Mouse (Mus musculus) C3H10T1/2 (cell line): ENCODE measurements around the gene Trim58. TPM values are rescaled to one million over a fixed set of nuclear protein-coding genes. Genes with fewer than 3 reads are reported as not detected.

ENCODE experiments used
- polyA plus RNA-seq, 2 experiments: library from polyadenylated mRNA; unstranded; fragments of >200 nt; fragmentation: generic; extraction: Trizol; gene quantifications; one replicate each; pipeline ENCODE4 v1.2.1; 2012; ENCODE audit warnings: missing spikeins in 2 of 2

Gene Trim58
- polyA plus RNA-seq, result not detected

DNA sequence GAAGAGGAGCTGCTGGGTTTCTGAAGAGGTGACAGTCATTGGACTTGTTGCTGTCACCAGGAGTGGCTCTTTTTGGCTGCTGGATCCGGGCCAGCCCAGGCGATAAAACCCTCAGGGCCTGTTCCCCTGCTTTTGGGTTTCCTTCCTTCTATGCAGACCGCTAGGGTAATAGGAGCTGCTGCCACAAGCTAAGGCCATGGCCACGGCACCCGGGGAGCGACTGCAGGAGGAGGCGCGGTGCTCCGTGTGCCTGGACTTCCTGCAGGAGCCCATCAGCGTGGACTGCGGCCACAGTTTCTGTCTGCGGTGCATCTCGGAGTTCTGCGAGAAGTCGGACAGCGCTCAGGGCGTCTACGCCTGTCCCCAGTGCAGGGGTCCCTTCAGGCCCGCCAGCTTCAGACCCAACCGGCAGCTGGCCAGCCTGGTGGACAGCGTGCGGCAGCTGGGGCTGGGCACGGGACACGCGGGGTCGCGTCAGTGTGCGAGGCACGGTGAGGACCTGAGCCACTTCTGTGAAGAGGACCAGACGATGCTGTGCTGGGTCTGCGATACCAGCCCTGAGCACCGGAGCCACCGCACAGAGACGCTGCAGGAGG is at the start of gene Trim58:
TSS of gene Trim58 (plus strand) at position 194 of the 596 bp plus-strand sequence.

DNA sequence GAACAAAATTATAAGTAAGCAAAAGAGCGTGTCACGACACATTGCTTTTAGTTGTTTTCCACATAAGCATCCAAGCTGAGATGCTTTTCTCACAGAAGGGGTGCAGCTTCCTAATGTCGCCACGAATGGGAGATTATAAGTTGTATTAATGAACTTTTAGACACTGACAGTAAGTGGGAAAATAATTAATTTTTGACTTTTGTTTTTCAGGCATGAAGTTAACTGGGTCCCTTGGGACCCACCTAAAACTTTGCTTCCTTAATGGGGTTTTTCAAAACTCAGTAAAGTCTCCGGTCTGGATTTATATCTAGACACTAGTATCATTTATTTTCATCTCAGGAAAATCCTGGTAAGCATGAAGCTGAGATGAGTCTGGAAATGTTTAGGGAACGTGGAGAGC is 45.5 kb upstream of the Trim58 start, which contains the start of gene Olfr324:
TSS of gene Olfr324 (plus strand) at position 301 of the 400 bp plus-strand sequence.

DNA sequence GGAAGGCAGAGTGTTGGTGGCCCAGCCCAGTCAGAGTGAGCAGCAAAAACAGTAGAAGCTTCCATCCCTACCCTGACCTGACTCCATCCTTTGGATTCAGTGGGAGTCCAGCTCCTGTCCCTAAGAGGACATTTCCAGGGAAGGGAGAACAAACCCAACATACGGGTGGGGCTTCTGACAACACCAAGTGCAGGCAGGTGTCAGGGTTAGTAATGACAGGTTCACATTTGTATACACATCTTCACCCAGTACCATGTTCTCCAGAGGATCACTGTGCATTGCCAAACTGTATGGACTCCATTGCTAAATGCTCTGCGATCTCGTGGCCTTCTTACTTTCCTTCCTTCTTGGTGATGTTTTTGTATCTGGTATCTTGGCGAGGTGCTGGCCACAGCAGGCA is 24.3 kb upstream of the Trim58 start, which contains the start of gene 2210407C18Rik:
TSS of gene 2210407C18Rik (minus strand) at position 101 of the 400 bp plus-strand sequence.

DNA sequence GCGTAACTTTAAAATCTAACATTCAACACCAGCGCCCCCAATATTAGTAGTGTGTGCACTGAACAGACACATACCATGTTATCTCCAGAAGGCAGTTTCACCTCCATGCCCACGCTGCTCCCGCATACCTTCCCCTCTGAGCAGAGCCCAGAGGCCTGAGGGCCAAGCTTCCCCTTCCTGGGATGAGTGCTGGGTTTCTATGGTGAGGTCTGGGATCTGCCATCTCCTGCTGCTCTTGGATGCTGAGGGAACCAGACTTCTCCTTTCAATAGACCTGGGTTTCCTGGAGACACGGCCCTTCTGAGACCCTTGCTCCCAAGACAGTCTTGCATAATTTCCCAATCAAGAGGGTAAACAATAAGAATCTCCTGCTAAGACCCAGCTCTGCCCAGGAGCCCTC is 9.9 kb upstream of the Trim58 start, which contains the start of gene Olfr323:
TSS of gene Olfr323 (minus strand) at position 101 of the 400 bp plus-strand sequence.

DNA sequence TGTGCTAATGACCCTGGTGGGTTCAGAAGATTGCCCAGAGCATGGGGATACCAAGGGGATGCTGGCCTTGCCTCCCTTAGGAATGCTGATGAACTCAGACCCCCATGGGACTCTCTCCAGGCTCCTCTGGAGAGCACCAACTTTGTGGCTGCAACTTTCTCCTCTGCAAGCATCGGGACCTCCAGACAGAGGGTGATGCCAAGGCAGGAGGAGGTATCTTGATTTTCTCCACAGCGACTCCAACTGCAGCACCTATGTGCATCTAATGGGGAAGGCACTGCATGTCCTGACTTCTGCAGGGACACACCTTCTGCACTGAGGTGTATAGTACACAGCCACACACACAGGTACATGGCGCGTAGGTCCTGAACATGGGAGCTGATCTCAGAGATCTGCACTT is 18.3 kb downstream of the Trim58 start, which contains the start of gene Olfr322:
TSS of gene Olfr322 (plus strand) at position 187 of the 400 bp plus-strand sequence.

DNA sequence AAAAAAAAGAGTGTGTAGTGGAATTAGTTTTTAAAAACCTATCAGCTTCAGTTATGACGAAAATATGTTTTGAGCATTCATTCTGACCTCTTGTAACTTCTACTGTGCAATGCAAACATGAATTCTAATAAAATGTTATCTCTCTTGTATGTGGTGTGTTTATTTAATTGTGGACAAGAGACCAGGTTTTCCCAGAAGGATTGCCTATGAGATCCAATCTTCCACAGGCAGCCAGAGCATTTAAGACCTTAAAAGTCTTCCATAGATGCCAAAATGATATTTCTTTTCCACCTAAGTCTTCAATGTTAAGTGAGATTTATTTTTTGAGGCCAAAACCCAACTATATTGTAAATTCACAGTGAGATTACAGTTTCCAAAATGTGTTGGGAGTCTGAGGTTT is 40.5 kb downstream of the Trim58 start, which contains the start of gene Olfr320:
TSS of gene Olfr320 (plus strand) at position 301 of the 400 bp plus-strand sequence.

DNA sequence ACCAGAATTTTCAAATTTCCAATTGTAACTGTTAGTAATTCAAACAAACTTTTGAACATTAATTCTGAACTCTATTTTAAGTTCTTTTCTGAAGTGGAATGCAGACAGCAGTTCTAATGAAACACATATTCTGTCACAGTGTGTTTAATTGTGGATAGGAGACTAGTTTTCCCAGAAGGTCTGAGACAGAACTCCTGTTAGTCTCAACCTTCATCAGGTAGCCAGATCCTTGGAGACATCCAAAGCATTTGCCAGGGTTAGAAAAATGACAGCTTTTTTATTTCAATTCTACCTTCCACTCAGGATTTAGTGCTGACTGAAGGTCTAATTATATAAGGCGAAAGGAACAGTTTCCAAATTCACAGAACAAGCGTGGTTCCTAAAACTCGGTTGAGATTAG is 58.6 kb downstream of the Trim58 start, which contains the start of gene Olfr319:
TSS of gene Olfr319 (plus strand) at position 301 of the 400 bp plus-strand sequence.

Other genes with a start within 250 kb of the Trim58 start
- not detected for gene 1810065E05Rik, start 219.4 kb upstream of the Trim58 start, polyA plus RNA-seq
- gene Gm12253, start 207.9 kb upstream of the Trim58 start, polyA plus RNA-seq, result not detected
- gene Lypd9, start 187.5 kb upstream of the Trim58 start, polyA plus RNA-seq, result not detected
- not detected for gene Olfr30, start 178.2 kb upstream of the Trim58 start, polyA plus RNA-seq
- gene Olfr332, start 147.9 kb upstream of the Trim58 start, polyA plus RNA-seq, result not detected
- gene Olfr331, start 137.9 kb upstream of the Trim58 start, polyA plus RNA-seq, result not detected
- not detected for gene Olfr330, start 105.6 kb upstream of the Trim58 start, polyA plus RNA-seq
- gene Olfr329-ps, start 94.0 kb upstream of the Trim58 start, polyA plus RNA-seq, result not detected
- not detected for gene Olfr328, start 84.8 kb upstream of the Trim58 start, polyA plus RNA-seq
- gene Olfr224, start 69.9 kb upstream of the Trim58 start, polyA plus RNA-seq, result not detected
- gene Olfr325, start 62.7 kb upstream of the Trim58 start, polyA plus RNA-seq, result not detected
- not detected for gene Olfr324, start 45.4 kb upstream of the Trim58 start, polyA plus RNA-seq
- gene 2210407C18Rik, start 24.4 kb upstream of the Trim58 start, polyA plus RNA-seq, result not detected
- gene Olfr323, start 10.0 kb upstream of the Trim58 start, polyA plus RNA-seq, result not detected
- gene Olfr322, start 18.3 kb downstream of the Trim58 start, polyA plus RNA-seq, result not detected
- not detected for gene Olfr320, start 40.6 kb downstream of the Trim58 start, polyA plus RNA-seq
- gene Olfr319, start 58.7 kb downstream of the Trim58 start, polyA plus RNA-seq, result not detected
- gene Olfr318, start 83.5 kb downstream of the Trim58 start, polyA plus RNA-seq, result not detected
- gene Olfr317, start 98.7 kb downstream of the Trim58 start, polyA plus RNA-seq, result not detected
- not detected for gene Olfr316, start 112.3 kb downstream of the Trim58 start, polyA plus RNA-seq
- not detected for gene Olfr315, start 132.7 kb downstream of the Trim58 start, polyA plus RNA-seq
- gene Olfr314, start 142.5 kb downstream of the Trim58 start, polyA plus RNA-seq, result not detected
- gene Fam183b, start 161.5 kb downstream of the Trim58 start, polyA plus RNA-seq, result not detected
- not detected for gene Olfr313, start 174.5 kb downstream of the Trim58 start, polyA plus RNA-seq
- gene Olfr312, start 188.8 kb downstream of the Trim58 start, polyA plus RNA-seq, result not detected
- gene Olfr311, start 198.8 kb downstream of the Trim58 start, polyA plus RNA-seq, result not detected
- 1 to 10 TPM in 1 of 2 experiments, under 1 TPM in 1; 0.11 to 2.9 TPM for gene Gm12258, start 206.7 kb downstream of the Trim58 start, polyA plus RNA-seq
- gene 2810021J22Rik, start 226.8 kb downstream of the Trim58 start, polyA plus RNA-seq, result 1 to 10 TPM in 1 of 2 experiments, under 1 TPM in 1; 0.29 to 1.5 TPM